Mouse (Mus musculus) liver, postnatal 0 days (tissue): ENCODE data around the gene Pcdh9.

Experiments
- CTCF ChIP-seq: sonication (generic); IDR thresholded peaks from 2 replicates; pipeline ENCODE4 v1.5.1; 2016; ENCODE audit warnings: antibody characterized with exemption, low read depth
- EP300 ChIP-seq: IDR thresholded peaks from 2 replicates; pipeline ENCODE4 v1.6.1; 2016; ENCODE audit warnings: antibody characterized with exemption, low read depth, mild to moderate bottlenecking

- no peak for TF ChIP-seq CTCF
- no peak for TF ChIP-seq EP300
Measured at GRCm38 (mm10) chr14:93142076-93142475, 748.4 kb downstream of the Pcdh9 start.
